Mouse (Mus musculus) testis, adult 2 months (tissue): ENCODE data around the gene Itga3. TPM values are rescaled to one million over a fixed set of nuclear protein-coding genes. Genes with fewer than 3 reads are reported as not detected.

ENCODE experiments used
- H3K27ac ChIP-seq: fragments of 200-500 bp; 2 replicates; pipeline ENCODE4 v1.5.1; 2012; ENCODE audit warnings: low read depth, low read length; ENCODE audit not compliant: control insufficient read depth, insufficient read depth
- H3K27me3 ChIP-seq: fragments of 200-500 bp; 2 replicates; pipeline ENCODE4 v1.6.1; 2012; ENCODE audit warnings: mild to moderate bottlenecking, low read length, moderate library complexity; ENCODE audit not compliant: control insufficient read depth, insufficient read depth
- H3K36me3 ChIP-seq: fragments of 200-500 bp; 2 replicates; pipeline ENCODE4 v1.6.1; 2012; ENCODE audit warnings: mild to moderate bottlenecking, low read length; ENCODE audit not compliant: control insufficient read depth, insufficient read depth
- H3K4me1 ChIP-seq: fragments of 200-500 bp; 2 replicates; pipeline ENCODE4 v1.6.1; 2012; ENCODE audit warnings: low read length; ENCODE audit not compliant: control insufficient read depth, insufficient read depth
- H3K4me3 ChIP-seq: fragments of 200-500 bp; 2 replicates; pipeline ENCODE4 v1.5.1; 2012; ENCODE audit warnings: low read depth, mild to moderate bottlenecking, low read length, moderate library complexity, mixed read lengths; ENCODE audit not compliant: control insufficient read depth
- CTCF ChIP-seq: fragments of 200-500 bp; IDR thresholded peaks from 2 replicates; pipeline ENCODE4 v1.5.1; 2012; ENCODE audit warnings: low read depth, mild to moderate bottlenecking, inconsistent platforms, low read length, moderate library complexity; ENCODE audit not compliant: control insufficient read depth, insufficient read depth, insufficient replicate concordance
- POLR2A ChIP-seq: fragments of 200-500 bp; IDR thresholded peaks from 2 replicates; pipeline ENCODE4 v1.6.1; 2012; ENCODE audit warnings: low read depth, mild to moderate bottlenecking, inconsistent platforms, low read length, moderate library complexity; ENCODE audit not compliant: control insufficient read depth
- polyA plus RNA-seq: library from polyadenylated mRNA; depleted of rRNA; stranded (reverse); fragments of >200 nt; gene quantifications from 2 replicates; pipeline ENCODE4 v1.2.3, GENCODE M21; 2012

The Itga3 gene
- polyA plus RNA-seq, 1 experiment = 1.5 TPM

DNA sequence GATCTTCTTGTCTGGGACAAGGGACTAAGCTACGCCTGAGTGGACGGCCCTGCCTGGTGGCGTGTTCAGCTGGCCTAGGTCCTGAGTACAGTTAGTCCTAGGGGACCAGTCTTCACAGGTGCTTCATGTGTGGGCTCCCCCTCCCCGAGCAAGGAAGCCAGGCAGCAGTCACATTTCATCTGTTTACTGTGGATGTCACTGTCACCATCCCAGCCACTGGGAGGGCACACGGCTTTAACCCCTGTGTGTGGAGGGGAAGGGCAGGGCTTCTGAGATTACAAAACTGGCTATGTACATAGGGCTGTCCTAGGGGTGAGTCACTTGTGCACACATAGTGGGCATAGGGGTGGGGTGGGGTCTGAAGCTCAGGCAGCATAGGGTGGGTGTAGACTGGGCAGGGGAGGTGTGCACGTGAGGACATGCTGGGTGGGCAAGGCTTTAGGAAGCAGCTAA is 50.5 kb downstream of the Itga3 start:
- no peak for TF ChIP-seq CTCF
- no peak for TF ChIP-seq POLR2A
- no peaks in the 10 kb centered on the region for H3K36me3 ChIP-seq
- H3K4me3 ChIP-seq = no peak overlapping the region
- no peak overlapping the region for H3K27ac ChIP-seq
- no peaks in the 10 kb centered on the region for H3K4me1 ChIP-seq
- no peaks in the 10 kb centered on the region for H3K27me3 ChIP-seq

DNA sequence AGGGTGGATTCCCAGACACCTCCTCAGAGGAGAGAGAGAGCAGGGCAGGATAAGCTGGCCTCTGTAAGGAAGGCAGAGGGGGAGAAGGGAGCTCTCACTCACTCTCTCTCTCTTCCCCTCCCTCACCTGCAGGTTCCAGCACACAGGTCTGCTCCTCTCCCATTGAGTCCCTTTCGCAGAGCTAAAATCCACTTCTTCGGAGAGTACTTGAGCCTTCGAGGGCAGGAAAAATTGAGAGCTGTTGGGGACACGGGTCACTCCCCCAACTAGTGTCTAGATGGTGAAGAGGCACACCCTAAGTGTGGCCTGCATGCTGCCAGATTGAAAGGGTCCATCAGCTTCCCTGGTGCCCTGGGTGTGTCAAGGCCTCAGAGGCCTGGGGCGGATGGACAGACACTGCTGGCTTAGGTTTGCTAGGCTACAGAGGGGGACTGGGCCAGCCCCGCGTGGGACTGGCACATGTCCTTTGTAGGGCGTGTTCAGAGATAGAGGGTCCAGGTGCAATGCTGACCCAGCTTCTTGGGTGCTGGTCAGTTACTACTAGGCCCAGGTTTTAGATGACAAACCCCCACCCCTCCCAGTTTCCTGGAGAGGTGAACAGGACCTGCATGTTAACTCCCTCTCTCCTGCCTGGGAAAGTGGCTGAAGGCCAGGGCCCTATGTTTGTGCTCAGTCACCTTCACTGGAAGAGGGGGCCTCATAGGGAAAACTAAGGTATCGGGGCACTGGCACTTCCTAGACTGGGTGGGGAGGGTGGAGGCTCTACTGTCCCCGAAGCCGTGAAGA is 51.2 kb downstream of the Itga3 start:
- Histone ChIP-seq H3K27ac (no peak overlapping the region), H3K4me3 (no peak overlapping the region), H3K36me3 (no peaks in the 10 kb centered on the region)

DNA sequence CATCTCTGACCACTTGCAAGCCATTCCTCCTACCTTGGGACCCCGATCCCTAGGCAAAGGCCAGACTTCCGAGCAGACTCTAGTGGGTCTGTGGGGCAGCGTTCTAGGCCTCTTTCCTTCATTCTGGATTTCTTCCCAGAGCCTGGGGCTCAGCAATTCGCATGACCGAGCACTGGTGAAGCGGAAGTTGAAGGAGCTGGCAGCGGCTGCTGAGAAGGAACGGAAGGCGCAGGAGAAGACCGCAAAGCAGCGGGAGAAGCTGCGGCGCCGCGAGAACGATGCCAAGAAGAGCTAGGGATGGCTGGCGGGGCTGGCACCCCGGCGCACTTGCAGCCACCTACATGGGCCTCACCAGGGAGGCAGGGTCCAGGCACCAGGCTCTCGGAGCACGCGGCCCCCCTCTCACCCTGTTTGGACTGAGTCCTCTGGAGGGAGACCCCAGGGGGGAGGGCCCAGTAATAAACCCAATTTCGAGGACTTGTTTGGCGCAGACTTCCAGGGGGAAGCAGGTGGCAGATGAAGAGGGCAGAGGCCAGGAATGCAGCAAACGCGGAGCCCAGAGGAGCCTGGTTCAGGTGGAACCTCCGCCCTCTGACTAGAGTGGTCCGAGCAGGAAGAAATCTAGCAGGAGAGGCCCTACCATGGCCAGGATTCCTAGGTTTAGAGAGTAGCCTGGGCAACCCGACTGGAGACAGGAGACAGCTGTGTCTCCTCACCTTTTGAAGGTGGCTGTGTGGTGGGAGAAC is 52.0 kb downstream of the Itga3 start:
- Histone ChIP-seq H3K36me3 (no peaks in the 10 kb centered on the region), H3K4me1 (no peaks in the 10 kb centered on the region), H3K27ac (no peak overlapping the region), H3K27me3 (no peaks in the 10 kb centered on the region), H3K4me3 (no peak overlapping the region)
- no peak for TF ChIP-seq CTCF
- TF ChIP-seq POLR2A = no peak

More for the DNA sequence above, 51.2 kb downstream of the Itga3 start:
- Histone ChIP-seq H3K27me3 (no peaks in the 10 kb centered on the region), H3K4me1 (no peaks in the 10 kb centered on the region)
- TF ChIP-seq POLR2A (no peak), CTCF (no peak)

DNA sequence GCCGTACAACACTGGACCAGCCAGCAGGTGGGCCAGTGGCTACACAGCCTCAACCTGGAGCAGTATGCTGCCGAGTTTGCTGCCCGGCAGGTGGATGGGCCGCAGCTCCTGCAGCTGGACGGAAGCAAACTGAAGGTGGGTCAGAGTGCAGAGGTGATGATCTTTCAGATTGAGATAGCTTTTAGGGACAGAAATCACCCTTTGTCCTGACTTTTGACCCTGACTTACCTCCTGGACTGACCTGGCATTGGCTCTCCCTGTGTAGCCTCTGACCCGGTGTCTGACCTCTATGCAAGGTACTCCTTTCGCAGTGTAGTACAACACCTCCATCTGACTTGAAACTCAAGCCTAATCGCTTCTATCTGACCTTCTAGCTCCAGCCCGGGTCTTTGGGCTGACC is 53.1 kb downstream of the Itga3 start:
- no peaks in the 10 kb centered on the region for H3K4me1 ChIP-seq
- no peaks in the 10 kb centered on the region for H3K36me3 ChIP-seq
- no peak overlapping the region for H3K27ac ChIP-seq
- no peaks in the 10 kb centered on the region for H3K27me3 ChIP-seq
- H3K4me3 ChIP-seq = no peak overlapping the region
- no peak for TF ChIP-seq POLR2A
- TF ChIP-seq CTCF = no peak

DNA sequence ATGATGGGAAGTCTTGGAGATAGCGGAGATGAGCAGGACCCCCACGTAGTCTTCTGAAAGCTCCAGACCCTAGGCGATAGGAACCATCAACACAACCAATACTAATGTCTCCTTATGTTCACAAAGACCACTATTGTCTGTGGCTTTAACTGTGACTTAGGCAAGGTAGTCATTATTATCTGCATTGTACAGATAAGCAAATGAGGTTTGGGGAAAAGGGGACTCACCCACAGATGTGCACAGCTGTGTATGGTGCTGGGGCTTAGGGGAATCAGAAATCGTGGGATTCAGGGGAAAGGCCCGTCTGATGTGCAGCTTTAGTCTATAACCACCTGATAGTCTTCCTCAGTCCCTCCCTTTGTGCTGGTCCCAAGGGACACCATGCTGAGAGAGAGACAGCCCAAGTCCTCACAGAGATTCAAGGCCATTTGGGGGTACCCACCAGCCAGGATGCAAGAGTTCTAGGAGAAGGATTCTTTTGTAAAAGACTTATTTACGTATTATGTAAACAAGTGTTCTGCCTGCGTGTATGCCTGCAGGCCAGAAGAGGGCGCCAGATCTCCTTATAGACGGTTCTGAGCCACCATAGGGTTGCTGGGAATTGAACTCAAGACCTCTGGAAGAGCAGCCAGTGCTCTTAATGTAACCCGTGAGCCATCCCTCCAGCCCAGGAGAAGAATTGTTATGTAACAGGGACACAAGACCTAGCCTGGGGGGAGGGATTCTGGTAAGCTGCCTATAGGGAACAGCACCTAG is 54.2 kb downstream of the Itga3 start:
- H3K36me3 ChIP-seq = no peaks in the 10 kb centered on the region

DNA sequence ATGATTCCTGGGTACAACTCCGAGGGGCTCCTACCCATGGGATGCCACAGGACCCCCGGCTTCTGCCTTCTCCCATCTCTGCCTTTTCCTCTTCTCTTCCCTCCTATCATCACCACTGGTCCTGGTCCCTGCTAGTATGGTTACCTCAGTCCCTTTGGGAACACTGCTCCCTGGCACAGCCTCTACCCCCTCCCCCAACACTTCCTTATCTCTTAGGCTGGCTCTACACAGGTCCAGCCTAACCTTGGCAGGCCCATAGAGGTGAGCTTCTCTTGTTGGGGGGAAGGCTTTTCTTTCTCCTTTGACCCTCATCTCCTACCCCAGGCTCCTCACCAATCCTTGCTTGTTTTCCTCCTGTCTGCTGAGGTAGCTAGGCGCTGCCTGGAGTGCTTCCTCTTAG is 61.1 kb downstream of the Itga3 start:
- H3K4me3 ChIP-seq = no peak overlapping the region
- H3K27me3 ChIP-seq = no peaks in the 10 kb centered on the region
- no peak overlapping the region for H3K27ac ChIP-seq
- H3K4me1 ChIP-seq = peaks cover under 1% of the 10 kb centered on the region
- TF ChIP-seq POLR2A (no peak), CTCF (no peak)
- no peaks in the 10 kb centered on the region for H3K36me3 ChIP-seq

More for the DNA sequence above, 54.2 kb downstream of the Itga3 start:
- H3K27ac ChIP-seq = no peak overlapping the region
- H3K27me3 ChIP-seq = no peaks in the 10 kb centered on the region
- no peaks in the 10 kb centered on the region for H3K4me1 ChIP-seq
- TF ChIP-seq POLR2A (no peak), CTCF (peak; percentile 57; the same call in 1 of the 2 replicates)
- no peak overlapping the region for H3K4me3 ChIP-seq

DNA sequence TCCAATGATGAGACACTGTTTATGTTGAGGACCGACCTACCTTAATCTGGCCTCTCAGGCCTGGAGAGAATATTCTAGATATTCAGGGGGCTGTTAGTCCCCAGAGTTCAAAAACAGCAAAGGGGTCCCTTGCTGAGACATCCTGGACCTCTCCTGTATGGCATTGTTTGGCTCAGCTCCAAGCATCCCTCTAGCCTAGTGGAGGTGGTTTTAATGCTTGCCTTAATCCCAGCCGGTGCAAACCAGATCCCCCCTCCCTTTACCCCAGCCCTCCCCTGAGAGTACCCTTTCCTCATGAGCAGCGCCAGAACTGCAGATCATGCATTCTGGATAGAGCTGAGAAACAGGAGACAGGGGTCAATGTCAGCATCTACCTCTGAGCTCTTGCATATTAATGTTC is 64.1 kb downstream of the Itga3 start:
- no peak overlapping the region for H3K27ac ChIP-seq
- no peaks in the 10 kb centered on the region for H3K36me3 ChIP-seq
- no peak overlapping the region for H3K4me3 ChIP-seq
- TF ChIP-seq POLR2A (no peak), CTCF (no peak)
- peaks cover 18% of the 10 kb centered on the region for H3K4me1 ChIP-seq
- peaks cover 2% of the 10 kb centered on the region; the same call in 1 of the 2 replicates for H3K27me3 ChIP-seq
